In genomic region chr4:155178981-155179512, GRCm38 (mm10) we compare ENCODE assay signal across 8 mouse cellular contexts. TPM values are rescaled to one million over a fixed set of nuclear protein-coding genes. Genes with fewer than 3 reads are reported as not detected.
A peak's percentile ranks its signal among the peaks of the same experiment; 100 is the strongest.
DNase-seq lines count a peak whose midpoint lies in the region; ATAC-seq and TF ChIP-seq lines count a peak whose summit lies in the region.

No protein-coding gene starts in this region.

- peak overlapping the region; percentile 42 for H3K4me2 ChIP-seq in kidney, embryonic 16.5 days (replicated peaks; ENCODE audit: low read depth, low read length)
- peak overlapping the region; percentile 31; the same call in 1 of the 2 replicates for H3K4me2 ChIP-seq in hindbrain, embryonic 14.5 days (replicated peaks)
- peak overlapping the region; percentile 36 for H3K4me2 ChIP-seq in lung, postnatal 0 days (replicated peaks; ENCODE audit: low read depth, low read length)
- H3K4me2 ChIP-seq in stomach, postnatal 0 days (replicated peaks; ENCODE audit: low read depth) = peak overlapping the region; percentile 32; the same call in 1 of the 2 replicates

- no peak for DNase-seq in kidney, adult 9 months
- DNase-seq in forebrain, embryonic 10.5 days (ENCODE audit: extremely low spot score, low spot score) = no peak
- DNase-seq in hindbrain, embryonic 14.5 days (ENCODE audit: low spot score) = no peak
- peak; percentile 78 for DNase-seq in lung, postnatal 0 days (ENCODE audit: low spot score)
- no peak for DNase-seq in stomach, postnatal 0 days (ENCODE audit: low spot score)
- no peak for DNase-seq in testis, postnatal 10 days (ENCODE audit: low spot score)
- no peak for DNase-seq in layer of hippocampus, adult 9-10 months (ENCODE audit: low spot score)

- 0 out of 2 replicates have a peak overlapping the region, but pooled peaks have one; percentile 40 for H3K9ac ChIP-seq in kidney, embryonic 16.5 days (replicated peaks; ENCODE audit: low read length)
- no peak overlapping the region for H3K9ac ChIP-seq in hindbrain, embryonic 14.5 days
- H3K9ac ChIP-seq in lung, postnatal 0 days (replicated peaks; ENCODE audit: low read depth) = no peak overlapping the region
- H3K9ac ChIP-seq in stomach, postnatal 0 days (ENCODE audit: low read length) = 0 out of 2 replicates have a peak overlapping the region, but pooled peaks have one; percentile 32

- TF ChIP-seq CTCF in lung, postnatal 0 days (IDR thresholded peaks at IDR 0.05) = no peak
- no peak for TF ChIP-seq CTCF in stomach, postnatal 0 days (IDR thresholded peaks at IDR 0.05; ENCODE audit: low read depth)

- peak overlapping the region; percentile 91 for H3K27ac ChIP-seq in kidney, embryonic 16.5 days (ENCODE audit: low read length)
- peak overlapping the region; percentile 83 for H3K27ac ChIP-seq in forebrain, embryonic 10.5 days
- peak overlapping the region; percentile 68 for H3K27ac ChIP-seq in hindbrain, embryonic 14.5 days
- H3K27ac ChIP-seq in lung, postnatal 0 days (ENCODE audit: low read length) = peak overlapping the region; percentile 92
- peak overlapping the region; percentile 89 for H3K27ac ChIP-seq in stomach, postnatal 0 days (replicated peaks)

- H3K4me1 ChIP-seq in kidney, embryonic 16.5 days (ENCODE audit: insufficient read depth, low read length) = peaks cover 79% of the 10 kb centered on the region
- peaks cover 81% of the 10 kb centered on the region for H3K4me1 ChIP-seq in forebrain, embryonic 10.5 days
- H3K4me1 ChIP-seq in hindbrain, embryonic 14.5 days (replicated peaks; ENCODE audit: control insufficient read depth, insufficient read depth, low read length) = peaks cover 48% of the 10 kb centered on the region
- peaks cover 56% of the 10 kb centered on the region; the same call in 1 of the 2 replicates for H3K4me1 ChIP-seq in lung, postnatal 0 days (ENCODE audit: insufficient read depth, low read depth, low read length)
- peaks cover 33% of the 10 kb centered on the region for H3K4me1 ChIP-seq in stomach, postnatal 0 days (replicated peaks; ENCODE audit: control insufficient read depth, insufficient read depth)

- no peaks in the 10 kb centered on the region for H3K9me3 ChIP-seq in kidney, embryonic 16.5 days (ENCODE audit: low read length)
- no peaks in the 10 kb centered on the region for H3K9me3 ChIP-seq in forebrain, embryonic 10.5 days
- H3K9me3 ChIP-seq in hindbrain, embryonic 14.5 days (ENCODE audit: control insufficient read depth, low read length) = no peaks in the 10 kb centered on the region
- no peaks in the 10 kb centered on the region for H3K9me3 ChIP-seq in lung, postnatal 0 days (ENCODE audit: low read length)
- H3K9me3 ChIP-seq in stomach, postnatal 0 days (ENCODE audit: control insufficient read depth, low read length) = no peaks in the 10 kb centered on the region

- H3K4me3 ChIP-seq in kidney, embryonic 16.5 days (ENCODE audit: low read length) = no peak overlapping the region
- H3K4me3 ChIP-seq in forebrain, embryonic 10.5 days = peak overlapping the region; percentile 27; the same call in 1 of the 2 replicates
- no peak overlapping the region for H3K4me3 ChIP-seq in hindbrain, embryonic 14.5 days (replicated peaks; ENCODE audit: low read length)
- no peak overlapping the region for H3K4me3 ChIP-seq in lung, postnatal 0 days (ENCODE audit: low read depth, low read length)
- H3K4me3 ChIP-seq in stomach, postnatal 0 days (ENCODE audit: low read depth, low read length) = no peak overlapping the region

- 31% methylated on average over 3 of the region's 3 CpGs for WGBS in kidney, embryonic 16.5 days
- 62% methylated on average over 3 of the region's 3 CpGs for WGBS in forebrain, embryonic 10.5 days
- 20% methylated on average over 3 of the region's 3 CpGs for WGBS in hindbrain, embryonic 14.5 days
- WGBS in lung, postnatal 0 days = 26% methylated on average over 3 of the region's 3 CpGs
- WGBS in stomach, postnatal 0 days = 28% methylated on average over 3 of the region's 3 CpGs

- ATAC-seq in kidney, embryonic 16.5 days (ENCODE audit: low FRiP score, low TSS enrichment) = peak; percentile 39; the same call in 1 of the 2 replicates
- no peak for ATAC-seq in hindbrain, embryonic 14.5 days (ENCODE audit: low FRiP score)
- peak; percentile 45 for ATAC-seq in lung, postnatal 0 days
- ATAC-seq in stomach, postnatal 0 days (ENCODE audit: low FRiP score, low TSS enrichment) = no peak

- H3K27me3 ChIP-seq in kidney, embryonic 16.5 days (ENCODE audit: insufficient read depth, low read length) = no peaks in the 10 kb centered on the region
- no peaks in the 10 kb centered on the region for H3K27me3 ChIP-seq in forebrain, embryonic 10.5 days (ENCODE audit: poor library complexity, severe bottlenecking)
- no peaks in the 10 kb centered on the region for H3K27me3 ChIP-seq in hindbrain, embryonic 14.5 days (ENCODE audit: control insufficient read depth, insufficient read depth, low read length)
- no peaks in the 10 kb centered on the region for H3K27me3 ChIP-seq in lung, postnatal 0 days (replicated peaks; ENCODE audit: insufficient read depth, low read length)
- no peaks in the 10 kb centered on the region for H3K27me3 ChIP-seq in stomach, postnatal 0 days (ENCODE audit: control insufficient read depth, insufficient read depth, low read length)

- H3K36me3 ChIP-seq in kidney, embryonic 16.5 days (ENCODE audit: insufficient read depth, low read length) = no peaks in the 10 kb centered on the region
- peaks cover 16% of the 10 kb centered on the region for H3K36me3 ChIP-seq in forebrain, embryonic 10.5 days (replicated peaks)
- no peaks in the 10 kb centered on the region for H3K36me3 ChIP-seq in hindbrain, embryonic 14.5 days (replicated peaks; ENCODE audit: control insufficient read depth, insufficient read depth)
- no peaks in the 10 kb centered on the region for H3K36me3 ChIP-seq in lung, postnatal 0 days (ENCODE audit: insufficient read depth, low read length)
- H3K36me3 ChIP-seq in stomach, postnatal 0 days (ENCODE audit: control insufficient read depth, insufficient read depth, low read length) = no peaks in the 10 kb centered on the region

- no peak for TF ChIP-seq EP300 in lung, postnatal 0 days (IDR thresholded peaks at IDR 0.05)
- TF ChIP-seq EP300 in stomach, postnatal 0 days (optimal IDR thresholded peaks at IDR 0.05) = no peak

RNA-seq across cellular contexts. Expression of gene Ski, which starts 43.3 kb away (rescaled TPM):
- polyA plus RNA-seq in kidney, embryonic 16.5 days (2015; fragmentation: Nextera tagmentation; extraction: Ambion mirVana) = 14.5 and 15.9 TPM in 2 replicates
- polyA plus RNA-seq in forebrain, embryonic 10.5 days (2016; fragmentation: Nextera tagmentation; extraction: Ambion mirVana) = 8.6 and 9.7 TPM in 2 replicates
- polyA plus RNA-seq in hindbrain, embryonic 14.5 days (2014; fragmentation: Nextera tagmentation; extraction: Ambion mirVana) = 15.1 and 15.6 TPM in 2 replicates
- polyA plus RNA-seq in lung, postnatal 0 days (2015; fragmentation: Nextera tagmentation; extraction: Ambion mirVana) = 22.6 and 23.2 TPM in 2 replicates
- 9.7 and 10.8 TPM in 2 replicates for polyA plus RNA-seq in stomach, postnatal 0 days (2015; fragmentation: Nextera tagmentation; extraction: Ambion mirVana)

Comparison
In these comparisons a context has a peak if more than half of its experiments do, and no peak if none do; other contexts are left out.
1. ATAC-seq: peak in kidney, embryonic 16.5 days (single experiment) and lung, postnatal 0 days (single experiment); none in hindbrain, embryonic 14.5 days (single experiment) and stomach, postnatal 0 days (single experiment).
2. H3K9ac ChIP-seq: peak in kidney, embryonic 16.5 days (single experiment) and stomach, postnatal 0 days (single experiment); none in hindbrain, embryonic 14.5 days (single experiment) and lung, postnatal 0 days (single experiment).
3. Peak in every context shown above with its lines, with median percentiles within 50 percentile points of each other: H3K27ac ChIP-seq and H3K4me2 ChIP-seq.